Mouse (Mus musculus) liver, adult 2 months (tissue): ENCODE data around the gene Tnik. TPM values are rescaled to one million over a fixed set of nuclear protein-coding genes. Genes with fewer than 3 reads are reported as not detected.

Source experiments
- DNase-seq: peaks from one replicate; pipeline ENCODE4 v3.0.0-alpha.2; 2011; ENCODE audit warnings: low read depth, low spot score; ENCODE audit errors: extremely low read depth
- H3K27ac ChIP-seq: fragments of 200-500 bp; replicated peaks from 2 replicates; pipeline ENCODE4 v1.5.1; 2012; ENCODE audit warnings: low read depth, mild to moderate bottlenecking, control low read depth, inconsistent platforms, low read length; ENCODE audit not compliant: insufficient read depth
- H3K27me3 ChIP-seq: fragments of 200-500 bp; 2 replicates; pipeline ENCODE4 v1.6.1; 2012; ENCODE audit warnings: mild to moderate bottlenecking, moderate library complexity, low read length, inconsistent platforms; ENCODE audit not compliant: control insufficient read depth, insufficient read depth
- H3K36me3 ChIP-seq: fragments of 200-500 bp; 2 replicates; pipeline ENCODE4 v1.6.1; 2012; ENCODE audit warnings: low read length, inconsistent platforms; ENCODE audit not compliant: control insufficient read depth, insufficient read depth
- H3K4me1 ChIP-seq: fragments of 200-500 bp; 2 replicates; pipeline ENCODE4 v1.6.1; 2011; ENCODE audit warnings: low read length; ENCODE audit not compliant: control insufficient read depth, insufficient read depth
- H3K4me3 ChIP-seq: fragments of 200-500 bp; 2 replicates; pipeline ENCODE4 v1.5.1; 2011; ENCODE audit warnings: low read depth, mild to moderate bottlenecking, control low read depth, low read length, moderate library complexity; ENCODE audit not compliant: insufficient read depth
- H3K79me2 ChIP-seq: fragments of 200-500 bp; 2 replicates; pipeline ENCODE4 v1.6.1; 2012; ENCODE audit warnings: inconsistent platforms, mild to moderate bottlenecking, low read length, moderate library complexity; ENCODE audit not compliant: control insufficient read depth, insufficient read depth
- H3K9ac ChIP-seq: fragments of 200-500 bp; 2 replicates; pipeline ENCODE4 v1.6.1; 2012; ENCODE audit warnings: low read depth, mild to moderate bottlenecking, control low read depth, inconsistent platforms, low read length
- CTCF ChIP-seq: fragments of 200-500 bp; IDR thresholded peaks from 2 replicates; pipeline ENCODE4 v1.5.1; 2011; ENCODE audit warnings: low read depth, low read length, control low read depth
- POLR2A ChIP-seq: fragments of 200-500 bp; IDR thresholded peaks from 2 replicates; pipeline ENCODE4 v1.6.1; 2011; ENCODE audit warnings: low read length, control low read depth; ENCODE audit not compliant: insufficient read depth; ENCODE audit errors: extremely low read depth
- WGBS: fragments of 180-500 bp; shearing (Covaris S2); methylation state at CpG from one replicate; pipeline ENCODE4 v1.1.7; 2018; 5-methylcytosine and 5-hydroxymethylcytosine counted together
- polyA plus RNA-seq: library from polyadenylated mRNA; depleted of rRNA; stranded (reverse); fragments of >200 nt; gene quantifications from 2 replicates; pipeline ENCODE4 v1.2.3, GENCODE M21; 2012
- total RNA-seq: library from RNA; depleted of rRNA; stranded (reverse); fragments of >200 nt; gene quantifications from 2 replicates; pipeline ENCODE4 v1.2.3, GENCODE M21; 2014

Tnik gene
- total and polyA plus RNA-seq, 2 experiments: 1.2 to 2.8 TPM

GRCm38 (mm10) chr3:28617008-28617627 is 354.1 kb downstream of the Tnik start:
- H3K36me3 ChIP-seq: no peaks in the 10 kb centered on the region
- H3K27ac ChIP-seq: no peak overlapping the region
- 94% methylated on average over 5 of the region's 5 CpGs for WGBS
- no peak for DNase-seq
- H3K4me3 ChIP-seq: no peak overlapping the region
- no peaks in the 10 kb centered on the region for H3K4me1 ChIP-seq
- TF ChIP-seq POLR2A (no peak), CTCF (no peak)
- no peaks in the 10 kb centered on the region for H3K79me2 ChIP-seq
- H3K9ac ChIP-seq: no peak overlapping the region
- H3K27me3 ChIP-seq: no peaks in the 10 kb centered on the region

- Histone ChIP-seq H3K36me3 (no peaks in the 10 kb centered on the region), H3K27me3 (no peaks in the 10 kb centered on the region), H3K79me2 (no peaks in the 10 kb centered on the region), H3K27ac (no peak overlapping the region), H3K9ac (no peak overlapping the region), H3K4me1 (no peaks in the 10 kb centered on the region), H3K4me3 (no peak overlapping the region)
- TF ChIP-seq POLR2A (no peak), CTCF (no peak)
- WGBS: 66% methylated on average over 2 of the region's 2 CpGs
- no peak for DNase-seq
These were observed 358.8 kb downstream of the Tnik start for GRCm38 (mm10) chr3:28621792-28622191.

- Histone ChIP-seq H3K36me3 (no peaks in the 10 kb centered on the region), H3K9ac (no peak overlapping the region), H3K27me3 (no peaks in the 10 kb centered on the region), H3K4me1 (no peaks in the 10 kb centered on the region), H3K27ac (no peak overlapping the region), H3K4me3 (no peak overlapping the region), H3K79me2 (no peaks in the 10 kb centered on the region)
- no peak for DNase-seq
- TF ChIP-seq CTCF: no peak
- no peak for TF ChIP-seq POLR2A
- WGBS: 94% methylated on average over 6 of the region's 6 CpGs
These were observed 363.8 kb downstream of the Tnik start for GRCm38 (mm10) chr3:28626816-28627215.

GRCm38 (mm10) chr3:28636778-28637177 is 373.8 kb downstream of the Tnik start:
- Histone ChIP-seq H3K27ac (no peak overlapping the region), H3K27me3 (no peaks in the 10 kb centered on the region), H3K9ac (no peak overlapping the region), H3K4me1 (no peaks in the 10 kb centered on the region), H3K79me2 (no peaks in the 10 kb centered on the region), H3K36me3 (no peaks in the 10 kb centered on the region), H3K4me3 (no peak overlapping the region)
- DNase-seq: no peak
- WGBS: 96% methylated on average over 4 of the region's 4 CpGs
- TF ChIP-seq CTCF: no peak
- no peak for TF ChIP-seq POLR2A

- no peak overlapping the region for H3K27ac ChIP-seq
- no peaks in the 10 kb centered on the region for H3K36me3 ChIP-seq
- H3K79me2 ChIP-seq: no peaks in the 10 kb centered on the region
- no peak for DNase-seq
- H3K9ac ChIP-seq: no peak overlapping the region
- no peak overlapping the region for H3K4me3 ChIP-seq
- H3K4me1 ChIP-seq: no peaks in the 10 kb centered on the region
- TF ChIP-seq POLR2A (no peak), CTCF (no peak)
- H3K27me3 ChIP-seq: no peaks in the 10 kb centered on the region
- 92% methylated on average over 2 of the region's 2 CpGs for WGBS
These were observed 375.9 kb downstream of the Tnik start for GRCm38 (mm10) chr3:28638957-28639356.

- Histone ChIP-seq H3K27ac (no peak overlapping the region), H3K4me1 (no peaks in the 10 kb centered on the region), H3K9ac (no peak overlapping the region), H3K36me3 (no peaks in the 10 kb centered on the region), H3K79me2 (no peaks in the 10 kb centered on the region), H3K4me3 (no peak overlapping the region), H3K27me3 (no peaks in the 10 kb centered on the region)
- 89% methylated on average over 9 of the region's 9 CpGs for WGBS
- TF ChIP-seq POLR2A (no peak), CTCF (no peak)
- no peak for DNase-seq
These were observed 380.4 kb downstream of the Tnik start for GRCm38 (mm10) chr3:28643252-28643947.
